Mouse (Mus musculus): ENCODE measurements at regions not wholly inside any gene's neighbourhood (a gene's known extent, or its start where the extent isn't known, plus 50 kb on each side); places are given as distances from the start of the nearest gene placed in this dataset.

- DNase-seq (ENCODE audit: low read depth) = no peak
Measured at GRCm38 (mm10) chr9:115361191-115361590, 51.0 kb upstream of the Stt3b start.

GRCm38 (mm10) chr9:115361881-115362280 is 51.7 kb upstream of the Stt3b start:
- no peak for DNase-seq (ENCODE audit: low read depth)

DNA sequence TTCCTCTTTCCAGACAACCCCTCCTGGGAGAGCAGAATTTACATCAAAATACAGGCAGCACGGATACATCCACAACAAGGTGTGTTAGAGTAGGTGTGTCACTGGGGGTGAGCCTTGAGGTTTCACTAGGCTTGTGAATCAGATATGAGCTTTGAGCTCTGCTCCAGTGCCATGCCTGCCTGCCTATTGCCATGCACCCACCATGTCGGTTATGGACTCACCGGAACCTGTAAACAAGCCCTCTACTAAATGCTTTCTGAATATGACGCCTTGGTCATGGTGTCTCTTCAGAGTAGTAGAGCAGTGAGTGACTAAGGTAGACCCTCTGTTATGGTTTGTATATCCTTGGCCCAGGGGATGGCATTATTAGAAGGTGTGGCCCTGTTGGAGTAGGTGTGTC is 52.3 kb upstream of the Stt3b start:
- no peak for DNase-seq (ENCODE audit: low read depth)

DNA sequence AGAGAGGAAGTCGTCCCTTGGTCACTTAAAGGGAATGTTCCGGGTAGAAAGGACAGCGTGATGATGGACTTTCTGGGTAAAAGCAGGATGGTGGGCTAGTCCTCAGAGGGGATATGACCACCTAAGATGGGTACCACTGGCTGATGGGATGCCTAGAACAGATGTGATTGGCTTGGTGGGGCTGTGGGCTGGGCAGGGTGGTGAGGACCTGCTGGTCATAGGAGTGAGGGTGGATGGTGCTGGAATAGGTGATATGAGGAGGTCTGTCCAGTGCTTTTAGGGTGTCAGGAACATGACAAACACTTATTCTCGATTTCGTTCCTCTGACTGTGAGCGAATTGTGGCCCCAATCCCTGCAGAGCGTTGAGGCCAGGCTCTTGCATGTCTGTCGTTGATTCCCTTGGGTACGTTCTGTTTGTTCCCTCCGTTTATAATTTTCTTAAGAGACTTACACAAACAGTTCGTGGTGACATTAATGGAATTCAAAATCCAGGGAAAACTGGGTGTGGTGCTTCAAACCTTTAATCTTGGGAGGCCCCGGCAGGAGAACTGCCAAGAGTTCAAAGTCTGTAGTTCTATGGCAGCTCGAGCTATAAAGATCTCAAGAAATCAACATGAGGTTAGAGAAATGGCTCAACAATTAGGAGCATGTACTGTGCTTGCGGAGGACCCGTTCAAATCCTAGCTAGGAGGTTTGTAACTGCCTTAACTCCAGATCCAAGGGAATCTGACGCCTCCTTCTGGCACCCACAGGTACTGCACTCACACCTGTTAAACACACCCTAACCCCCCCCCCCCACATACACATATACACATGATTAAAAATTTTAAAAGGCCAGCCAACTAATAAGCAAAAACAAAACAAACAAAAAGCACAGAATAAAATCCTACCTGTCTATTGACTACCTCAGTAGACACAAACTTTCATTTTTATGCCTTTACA is 55.0 kb upstream of the Stt3b start:
- DNase-seq (ENCODE audit: low read depth) = no peak

DNA sequence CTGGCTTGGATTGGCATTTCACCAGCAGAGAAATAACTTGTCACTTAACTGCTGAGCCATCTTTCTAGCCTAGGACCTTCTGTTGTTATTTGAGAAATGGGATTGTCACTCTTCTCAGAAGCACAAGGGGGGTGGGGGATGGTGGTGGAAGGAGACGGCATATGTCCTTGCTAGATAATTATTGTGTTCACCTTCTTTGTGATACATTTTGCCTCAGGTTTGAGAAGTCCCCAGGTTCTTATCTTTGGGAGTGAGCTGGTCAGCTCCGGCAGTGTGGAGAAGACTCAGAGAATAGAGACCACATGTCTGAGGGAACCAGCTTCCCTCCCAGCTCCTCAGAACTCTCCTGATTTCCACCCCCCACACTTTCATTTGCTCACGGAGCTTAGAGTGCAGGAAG is 57.6 kb upstream of the Stt3b start:
- no peak for DNase-seq (ENCODE audit: low read depth)

- DNase-seq (ENCODE audit: low read depth) = no peak
Measured at GRCm38 (mm10) chr9:115380276-115380675, 70.1 kb upstream of the Stt3b start.

GRCm38 (mm10) chr9:115382824-115383475 is 72.7 kb upstream of the Stt3b start:
- DNase-seq (ENCODE audit: low read depth) = no peak

GRCm38 (mm10) chr9:115383935-115384334 is 73.7 kb upstream of the Stt3b start:
- DNase-seq (ENCODE audit: low read depth) = no peak

DNA sequence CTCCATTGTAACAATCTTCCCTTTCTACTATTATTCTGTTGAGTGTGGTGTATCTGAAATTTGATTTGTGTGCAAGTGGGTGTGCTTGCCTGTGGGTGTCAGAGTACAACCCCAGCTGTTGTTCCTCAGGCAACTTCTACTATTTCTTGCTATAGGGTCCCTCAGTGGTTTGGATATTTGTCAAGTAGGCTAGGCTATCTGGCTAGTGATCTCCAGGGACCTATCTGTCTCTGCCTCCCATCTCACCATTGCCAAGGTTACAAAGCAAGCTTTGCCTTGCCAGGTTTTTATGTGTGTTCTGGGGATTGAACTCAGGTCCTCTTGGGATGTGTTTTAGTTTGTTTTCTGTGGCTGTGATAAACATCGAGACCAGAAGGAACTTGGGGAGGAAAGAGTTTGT is 74.1 kb upstream of the Stt3b start:
- DNase-seq (ENCODE audit: low read depth) = no peak

DNA sequence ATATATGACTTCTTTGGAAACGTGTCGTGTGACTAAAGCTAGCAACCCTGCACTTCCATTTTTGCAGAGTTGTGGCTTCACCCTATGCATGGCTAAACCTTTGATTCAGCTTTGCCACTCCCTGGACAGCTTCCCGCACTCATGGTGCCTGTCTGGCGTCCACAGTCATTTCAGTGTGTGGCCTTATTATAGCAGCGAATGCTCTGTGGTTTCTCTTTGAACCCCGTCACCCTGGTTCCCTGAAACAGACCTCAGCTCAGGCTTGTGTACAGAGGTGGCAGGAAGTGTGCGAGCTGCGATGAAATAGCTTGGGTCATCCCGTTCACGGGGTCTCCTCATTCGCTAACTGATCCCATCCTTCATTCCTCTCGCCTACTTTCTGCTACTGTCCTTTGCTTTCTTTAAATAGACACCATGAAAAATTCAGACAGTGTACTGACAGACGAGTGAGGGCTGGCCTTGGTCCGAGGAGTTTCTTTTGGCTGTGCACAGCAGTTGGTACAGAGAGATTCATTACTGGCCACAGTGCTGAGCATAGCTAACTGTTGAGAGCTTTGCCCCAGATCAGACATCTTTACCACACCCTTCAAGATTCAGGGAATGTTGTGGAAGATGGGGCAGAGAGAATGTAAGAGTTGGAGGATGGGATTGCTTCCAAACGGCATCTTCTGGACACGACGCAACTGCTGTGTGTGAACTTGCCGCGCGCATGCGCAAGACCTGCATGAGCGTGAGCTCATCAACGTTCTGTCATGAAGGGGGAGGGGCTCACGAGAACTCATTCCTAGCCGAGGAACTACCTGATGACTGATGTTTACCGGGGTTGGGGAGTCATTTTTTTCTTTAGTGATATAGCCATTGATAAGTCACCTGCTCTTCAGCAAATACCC is 77.5 kb upstream of the Stt3b start:
- peak; percentile 73 for DNase-seq (ENCODE audit: low read depth)

DNA sequence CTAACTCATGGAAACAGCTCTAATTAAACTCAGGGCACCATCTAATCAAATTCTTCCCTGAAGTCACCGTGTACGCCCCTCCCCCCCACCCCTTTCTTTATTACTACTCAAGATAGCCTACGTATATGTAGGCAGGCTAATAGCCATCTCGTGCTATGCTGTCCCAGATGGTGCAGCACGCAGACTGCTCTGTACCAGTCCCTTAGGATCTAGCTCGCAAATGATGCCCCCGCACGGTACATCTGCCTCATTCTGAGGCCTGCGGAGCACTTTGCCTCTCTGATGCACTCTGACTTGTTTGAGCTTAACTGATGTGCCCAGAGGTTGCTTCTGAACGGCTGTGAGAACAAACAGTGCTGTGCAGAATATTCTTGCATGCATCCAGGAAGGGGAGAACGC is 78.1 kb upstream of the Stt3b start:
- no peak for DNase-seq (ENCODE audit: low read depth)

GRCm38 (mm10) chr9:115389082-115389481 is 78.9 kb upstream of the Stt3b start:
- DNase-seq (ENCODE audit: low read depth) = no peak

- DNase-seq (ENCODE audit: low read depth) = peak; percentile 79
Measured at GRCm38 (mm10) chr9:115390880-115391281, 80.7 kb upstream of the Stt3b start.

- DNase-seq (ENCODE audit: low read depth) = no peak
Measured at GRCm38 (mm10) chr9:115395511-115395910, 85.3 kb upstream of the Stt3b start.

- DNase-seq (ENCODE audit: low read depth) = no peak
Measured at GRCm38 (mm10) chr9:115400461-115400860, 90.2 kb upstream of the Stt3b start.

DNA sequence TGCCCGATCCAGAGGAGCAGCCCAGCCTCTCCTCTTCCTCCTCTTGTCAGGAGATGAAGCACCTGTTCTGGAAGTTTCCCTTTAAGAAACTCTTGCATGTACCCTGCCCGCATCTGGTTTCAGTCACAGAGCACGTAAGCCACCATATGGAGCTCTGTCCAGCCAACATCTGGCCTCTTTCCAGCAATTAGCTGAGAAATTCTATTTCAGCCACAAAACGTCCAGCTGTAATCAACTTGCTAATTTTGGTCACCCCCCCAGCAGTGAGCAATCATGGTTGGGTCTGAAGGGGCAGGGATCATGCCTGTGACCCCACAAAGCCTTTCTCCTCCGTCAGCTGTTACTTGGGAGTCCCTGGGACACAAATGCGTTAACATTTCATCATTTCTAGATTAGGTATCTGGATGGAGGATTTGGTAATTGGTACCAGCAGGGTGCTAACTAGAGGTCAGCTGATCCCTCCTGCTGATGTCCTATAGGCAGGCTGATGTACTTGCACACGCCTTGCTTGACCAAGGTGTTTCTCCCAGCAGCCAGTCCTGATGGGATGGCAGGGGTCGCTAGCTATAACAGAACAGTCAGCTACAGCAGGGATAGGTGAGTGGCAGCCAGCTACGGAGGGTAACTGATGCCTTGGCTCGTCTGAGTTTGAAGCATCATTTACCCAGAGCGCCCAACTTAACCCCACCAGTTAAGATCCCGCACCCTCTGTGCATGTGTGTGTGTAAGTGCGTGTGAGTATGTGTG is 91.4 kb upstream of the Stt3b start:
- DNase-seq (ENCODE audit: low read depth) = no peak

DNA sequence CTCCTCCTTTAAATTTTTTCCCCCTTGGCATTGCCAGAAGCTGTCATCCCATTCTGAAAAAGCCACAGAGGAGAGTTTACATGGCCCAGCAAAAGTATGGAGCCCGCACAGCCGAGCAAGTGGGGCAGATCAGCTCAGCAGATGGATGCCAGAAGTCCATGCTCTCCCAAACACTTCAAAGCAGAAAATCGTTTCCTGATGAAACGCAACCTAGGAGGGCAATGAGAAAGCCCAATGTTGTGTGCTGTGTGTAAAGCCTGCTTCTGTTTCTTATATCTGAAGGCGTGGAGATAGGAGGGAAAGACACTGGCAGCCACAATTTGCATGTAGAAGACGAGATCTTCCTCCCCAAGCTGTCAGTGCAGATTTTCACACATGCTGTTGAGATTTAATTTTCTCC is 92.4 kb upstream of the Stt3b start:
- no peak for DNase-seq (ENCODE audit: low read depth)

DNA sequence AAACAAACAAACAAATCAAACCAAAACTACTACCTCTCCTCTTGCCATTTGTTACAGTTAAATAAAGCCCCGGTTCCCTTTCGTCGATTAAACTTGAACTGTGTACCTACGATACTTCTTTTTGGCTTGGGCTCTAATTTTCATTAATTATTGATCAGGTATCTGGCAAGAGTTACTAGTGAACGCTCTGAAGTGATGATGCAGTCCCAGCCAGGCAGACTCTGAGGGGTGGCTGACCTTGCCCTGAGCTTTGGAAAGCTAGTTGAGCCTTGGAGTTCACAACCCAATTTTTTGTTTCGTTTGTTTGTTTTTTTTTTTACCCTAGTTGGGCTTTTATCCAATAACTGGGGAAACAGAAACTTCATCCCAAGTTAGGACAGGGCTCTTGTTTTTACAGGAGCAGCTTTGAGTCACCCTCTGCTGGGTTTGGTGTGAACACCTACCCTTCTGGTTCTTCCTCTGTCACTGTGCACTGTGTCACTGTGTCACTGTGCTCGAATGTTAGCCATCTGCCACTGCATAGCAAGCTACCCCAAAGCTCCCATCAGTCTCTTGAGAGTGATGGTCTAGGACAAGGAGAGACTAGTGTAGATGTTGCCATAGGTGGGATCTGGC is 93.2 kb upstream of the Stt3b start:
- DNase-seq (ENCODE audit: low read depth) = no peak

GRCm38 (mm10) chr9:115407901-115408470 is 97.8 kb upstream of the Stt3b start:
- peak; percentile 75 for DNase-seq (ENCODE audit: low read depth)

- no peak for DNase-seq (ENCODE audit: low read depth)
Measured at GRCm38 (mm10) chr9:115408886-115409285, 98.7 kb upstream of the Stt3b start.

- no peak for DNase-seq (ENCODE audit: low read depth)
Measured at GRCm38 (mm10) chr9:115414190-115414589, 104.0 kb upstream of the Stt3b start.

Data from naive thymus-derived CD4-positive, alpha-beta T cell, adult 2 months (primary cell).